Mouse (Mus musculus) E14TG2a.4 (cell line): ENCODE measurements around the gene Zfp385b.

Experiments
- CTCF ChIP-seq: conservative IDR thresholded peaks from 2 replicates; pipeline ENCODE4 v1.5.1; 2014; ENCODE audit warnings: low read length
- NANOG ChIP-seq: IDR thresholded peaks from 2 replicates; pipeline ENCODE4 v1.6.1; 2014; ENCODE audit warnings: borderline replicate concordance, low read length, mixed read lengths

GRCm38 (mm10) chr2:77481274-77481673 is 338.2 kb downstream of the Zfp385b start:
- no peak for TF ChIP-seq CTCF
- no peak for TF ChIP-seq NANOG
